Mouse (Mus musculus) 416B (cell line): Measurements from ENCODE around the gene D3Ertd254e.
"Not testable (repeated sequence)": the region's sequence is repeated elsewhere in the genome, so short reads cannot be mapped to it uniquely, and the experiment has no call there.

Source experiments
- DNase-seq: peaks from one replicate; pipeline ENCODE4 v3.0.0; 2011; ENCODE audit warnings: low read depth

D3Ertd254e gene

DNA sequence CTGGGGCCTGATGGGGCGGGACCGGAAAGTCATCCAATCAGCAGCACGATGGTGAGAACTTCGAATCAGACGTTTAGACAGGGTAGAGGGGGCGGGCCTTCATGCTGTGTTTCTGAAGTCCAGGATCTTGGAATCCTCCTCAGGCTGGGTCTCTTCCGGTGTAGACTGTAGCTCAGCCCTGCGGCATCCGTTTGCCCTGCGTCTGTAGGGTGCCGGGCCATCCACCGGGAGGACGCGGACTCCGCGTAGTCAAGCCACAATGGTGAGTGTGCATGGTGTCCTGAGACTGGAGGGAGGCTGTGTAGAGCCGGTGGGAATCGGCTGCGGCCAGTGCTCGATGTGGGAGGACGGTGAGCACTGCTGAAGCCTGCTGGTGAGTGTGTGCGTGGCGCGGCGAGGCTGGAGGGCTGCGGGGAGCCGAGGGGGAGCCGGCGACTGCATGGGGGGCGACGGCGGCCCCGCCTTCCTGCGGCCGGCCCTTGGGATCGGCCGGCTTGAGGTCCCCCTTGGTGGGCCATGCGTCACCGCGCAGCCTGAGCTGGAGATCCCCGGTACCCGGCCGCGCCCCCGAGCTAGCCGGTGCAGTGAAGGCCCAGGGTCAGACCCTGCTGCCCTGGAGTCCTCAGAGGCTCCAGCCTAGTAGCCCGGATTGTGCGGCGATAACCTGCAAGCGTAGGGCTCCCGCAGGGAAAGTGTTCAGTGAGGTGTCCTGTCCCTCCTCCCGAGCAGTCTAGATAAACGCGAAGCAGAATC is at the start of gene D3Ertd254e:
Gene D3Ertd254e, plus strand, starts transcription at position 84 of the 753 bp plus-strand sequence.
- DNase-seq = peak; percentile 95

DNA sequence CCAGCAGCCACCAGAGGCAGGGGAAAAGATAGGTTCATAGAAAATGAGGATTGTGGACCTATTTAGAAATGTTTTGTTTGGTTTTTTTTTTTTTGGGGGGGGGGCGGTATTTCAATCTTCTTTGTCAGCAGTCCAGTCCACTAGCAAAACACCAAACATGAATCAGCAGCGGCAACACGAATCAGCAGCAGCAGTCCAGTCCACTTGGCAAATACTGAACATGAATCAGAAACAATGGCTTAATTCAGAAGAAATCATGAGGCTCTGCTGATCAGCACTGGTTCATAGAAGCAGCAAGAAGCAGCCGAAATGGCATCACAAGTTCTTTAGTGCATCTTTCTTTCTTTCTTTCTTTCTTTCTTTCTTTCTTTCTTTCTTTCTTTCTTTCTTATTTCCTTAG is 34.7 kb upstream of the D3Ertd254e start:
- DNase-seq = no peak

DNA sequence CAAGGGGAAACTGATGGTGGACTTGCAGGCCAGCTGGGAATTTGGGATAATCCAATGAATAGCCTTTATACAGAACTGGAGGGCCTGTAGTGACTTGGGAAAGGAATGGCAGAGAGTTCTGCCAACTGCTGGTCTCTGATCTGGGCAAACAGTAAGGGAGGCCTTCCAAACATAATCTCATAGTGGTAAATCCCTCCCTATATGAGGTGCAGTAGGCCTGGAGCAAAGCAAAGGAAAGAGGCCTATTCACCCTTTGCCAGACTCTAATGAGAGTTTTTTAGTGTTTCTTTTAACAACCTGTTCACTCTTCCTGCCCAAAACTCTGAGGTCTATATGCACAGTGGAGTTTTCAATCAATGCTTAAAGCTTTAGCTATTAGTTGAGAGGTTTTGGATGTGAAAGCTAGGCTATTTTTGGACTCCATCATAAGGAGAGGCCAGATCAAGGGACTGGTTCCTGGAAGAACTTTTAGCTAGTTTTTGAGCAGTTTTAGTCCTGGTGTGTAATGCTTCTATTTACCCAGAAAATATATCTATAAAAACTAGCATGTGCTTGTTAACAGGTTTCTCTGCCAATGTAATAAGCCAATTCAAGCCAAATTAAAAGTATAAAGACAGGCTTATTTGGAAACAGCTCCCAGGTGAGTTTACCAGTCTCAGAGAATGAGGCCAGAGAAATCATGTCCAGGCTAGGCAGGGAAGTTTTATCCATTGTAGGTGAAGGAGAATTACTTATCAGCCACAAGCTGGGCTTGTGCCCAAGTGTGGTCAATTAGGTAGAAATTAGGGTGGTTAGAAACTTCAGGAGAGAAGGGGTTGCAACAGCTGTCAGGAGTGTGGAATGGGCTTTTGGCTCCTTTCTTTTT is 30.9 kb upstream of the D3Ertd254e start:
- DNase-seq = no peak

DNA sequence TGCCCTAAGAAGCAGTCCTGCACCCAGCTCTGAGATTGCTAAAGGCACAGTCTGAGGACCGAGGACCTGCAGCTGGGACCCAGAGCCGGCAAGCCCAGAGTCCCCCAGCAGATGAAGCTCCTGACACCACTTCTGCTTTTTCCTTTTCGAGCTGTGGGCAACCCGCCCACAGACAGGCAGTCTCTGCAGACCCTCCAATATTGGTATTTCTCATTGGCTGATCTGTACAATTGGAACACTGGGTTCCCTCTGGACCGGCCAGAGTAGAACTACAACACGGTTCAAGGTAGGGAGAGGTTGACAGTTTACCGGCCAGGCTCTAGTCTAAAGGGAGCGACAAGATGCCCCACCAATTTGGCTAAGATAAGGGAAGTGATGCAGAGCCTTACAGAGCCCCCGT is 24.6 kb upstream of the D3Ertd254e start:
- DNase-seq = not testable (repeated sequence)

DNA sequence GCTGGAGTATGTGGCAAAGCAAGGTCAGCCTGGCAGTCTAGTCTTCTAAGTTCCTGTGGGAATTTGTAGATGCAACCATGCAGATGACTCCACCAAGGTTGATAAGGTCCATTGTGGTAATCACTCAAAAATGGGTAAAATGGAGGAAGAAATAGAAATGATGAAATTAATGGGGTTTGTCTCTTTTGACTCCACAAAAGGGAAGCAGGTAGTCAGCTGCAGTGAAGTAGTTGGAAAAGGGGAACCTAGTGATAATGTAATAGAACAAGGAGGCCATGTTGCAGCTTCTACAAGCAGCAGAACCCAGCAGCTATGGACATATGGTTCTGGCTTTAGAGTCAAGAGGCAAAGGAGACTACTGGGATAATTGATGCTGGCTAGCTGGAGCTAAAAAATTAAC is 14.7 kb upstream of the D3Ertd254e start:
- DNase-seq = peak; percentile 18

DNA sequence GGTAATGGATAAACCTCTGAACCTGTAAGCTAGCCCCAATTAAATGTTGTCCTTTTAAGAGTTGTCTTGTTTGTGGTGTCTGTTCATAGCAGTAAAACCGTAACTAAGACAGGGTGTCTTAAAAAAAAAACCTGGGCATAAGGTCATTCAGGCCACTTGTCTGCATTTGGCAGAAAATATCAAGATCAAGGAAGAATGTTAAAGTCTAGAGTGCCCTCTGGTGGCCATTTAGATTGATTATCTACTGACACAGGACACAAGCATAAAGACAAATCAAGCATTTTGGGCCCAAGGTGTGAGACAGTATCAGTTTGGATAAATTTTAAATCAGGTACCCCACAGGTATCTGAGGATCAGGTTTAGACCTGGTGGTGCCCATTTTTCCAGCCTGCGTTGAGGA is 13.3 kb upstream of the D3Ertd254e start:
- peak; percentile 86 for DNase-seq

DNA sequence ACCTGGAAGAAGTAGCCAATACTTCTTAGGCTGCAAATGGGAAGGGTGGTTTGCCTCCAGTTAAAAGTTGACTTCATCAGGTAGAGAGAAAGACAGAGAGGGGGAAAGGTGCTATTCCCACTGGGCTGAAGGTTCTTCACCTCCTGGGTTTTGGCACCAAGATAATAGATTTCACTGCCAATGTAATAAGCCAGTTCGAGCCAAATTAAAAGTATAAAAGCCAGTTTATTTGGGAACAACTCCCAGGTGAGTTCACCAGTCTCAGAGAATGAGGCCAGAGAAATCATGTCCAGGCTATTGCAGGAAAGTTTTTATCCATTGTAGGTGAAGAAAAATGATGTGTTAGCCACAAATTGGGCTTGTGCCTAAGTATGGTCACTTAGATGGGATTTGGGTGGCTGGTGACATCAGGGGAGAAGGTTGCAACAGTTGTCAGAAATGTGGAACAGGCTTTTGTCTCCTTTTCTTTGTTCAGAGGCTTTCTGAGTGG is 12.6 kb upstream of the D3Ertd254e start:
- DNase-seq = no peak

DNA sequence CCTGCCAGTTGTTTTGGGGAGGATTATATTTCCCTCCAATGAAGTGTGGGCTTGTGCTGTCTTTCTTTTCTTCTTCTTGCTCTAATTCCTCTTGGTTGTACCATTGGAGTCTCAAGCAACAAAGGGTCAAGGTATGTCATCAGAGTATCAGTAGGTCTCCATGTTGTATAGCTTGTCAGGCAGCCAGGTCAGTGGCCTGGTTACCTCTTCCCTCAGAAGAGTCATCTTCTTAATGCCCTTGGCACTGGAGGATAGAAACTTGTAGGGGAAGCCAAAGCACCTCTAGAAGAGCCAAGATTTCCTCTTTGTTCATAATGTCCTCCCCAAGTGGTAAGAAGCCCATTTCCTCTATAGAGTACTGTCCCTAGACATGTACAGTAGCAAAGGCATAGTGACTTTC is 11.8 kb upstream of the D3Ertd254e start:
- DNase-seq = no peak

DNA sequence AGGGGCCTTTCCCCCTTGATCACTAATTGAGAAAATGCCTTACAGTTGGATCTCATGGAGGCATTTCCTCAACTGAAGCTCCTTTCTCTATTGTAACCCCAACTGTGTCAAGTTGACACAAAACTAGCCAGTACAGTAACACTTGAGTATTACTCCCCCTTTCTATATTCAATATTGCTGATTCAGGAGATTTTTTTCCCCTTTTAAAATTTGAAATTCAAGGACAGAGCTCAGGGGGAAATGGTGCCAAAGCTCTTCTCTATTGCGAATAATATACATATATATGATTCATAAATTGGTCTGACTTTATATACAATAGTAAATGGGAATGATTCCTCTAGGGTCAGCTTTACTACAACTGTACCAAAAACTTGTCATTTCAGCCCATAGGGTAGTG is 282 bp upstream of the D3Ertd254e start:
- no peak for DNase-seq

DNA sequence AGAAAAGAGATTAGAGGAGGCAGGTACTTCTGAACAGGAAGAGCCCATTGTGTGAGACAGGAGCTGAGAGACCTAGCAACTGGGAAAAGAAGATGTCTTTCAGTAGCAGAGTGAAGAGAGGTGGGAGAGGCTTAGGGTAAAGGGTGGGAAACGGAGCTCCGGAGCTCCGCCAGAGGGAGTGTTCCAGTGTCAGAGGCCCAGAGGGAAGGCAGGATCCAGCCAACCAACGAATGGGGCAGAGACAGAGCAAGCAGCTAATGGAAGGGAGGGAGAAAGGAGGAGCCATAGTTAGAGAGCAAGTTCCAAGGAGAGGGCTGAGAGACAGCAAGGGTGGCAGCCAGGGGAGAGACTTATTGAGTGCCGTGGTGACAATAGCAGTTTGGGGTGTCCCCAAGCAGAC is 4.5 kb downstream of the D3Ertd254e start:
- no peak for DNase-seq

DNA sequence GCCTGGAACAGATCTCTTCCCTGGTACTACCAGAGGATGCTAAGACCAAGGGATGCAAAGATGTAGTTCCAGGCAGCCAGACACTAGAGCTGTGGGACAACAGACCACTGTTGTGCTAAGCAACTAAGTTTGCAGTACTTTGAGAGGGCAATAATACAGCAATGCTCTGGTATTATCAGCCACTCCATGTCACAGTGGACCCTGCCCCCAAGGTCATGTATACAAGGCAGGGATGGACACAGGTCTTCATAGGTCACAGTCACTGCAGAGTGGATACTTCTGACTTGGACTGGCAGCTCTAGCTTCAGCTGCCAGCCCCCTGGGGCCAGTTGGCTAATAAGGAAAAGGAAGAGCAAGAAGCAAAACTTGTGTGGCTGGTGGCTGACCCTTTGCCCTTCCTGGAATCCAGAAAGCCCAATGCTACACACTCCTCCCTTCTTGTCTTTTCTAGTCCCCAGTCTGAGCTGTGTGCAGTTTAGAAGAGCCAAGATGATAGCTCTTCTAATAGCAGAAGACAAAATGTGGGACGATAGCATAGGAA is 19.9 kb downstream of the D3Ertd254e start:
- no peak for DNase-seq

DNA sequence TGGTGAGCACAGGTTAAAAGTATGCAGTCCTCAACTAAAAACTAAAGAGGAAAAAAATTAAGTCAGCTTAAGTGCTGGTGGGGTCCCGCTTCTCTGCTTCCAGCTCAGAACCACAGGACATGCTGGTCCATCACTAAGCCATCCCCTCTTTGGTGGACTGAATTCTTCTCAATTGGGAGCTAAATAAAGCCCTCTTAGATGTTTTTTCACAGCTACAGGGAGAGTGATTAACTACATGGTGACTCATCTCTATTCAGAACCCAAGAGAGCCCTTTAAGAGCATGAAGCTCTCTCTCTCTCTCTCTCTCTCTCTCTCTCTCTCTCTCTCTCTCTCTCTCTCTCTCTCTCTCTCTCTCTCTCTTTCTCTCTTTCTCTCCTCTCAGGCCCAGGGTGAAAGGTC is 20.5 kb downstream of the D3Ertd254e start:
- peak; percentile 20 for DNase-seq

DNA sequence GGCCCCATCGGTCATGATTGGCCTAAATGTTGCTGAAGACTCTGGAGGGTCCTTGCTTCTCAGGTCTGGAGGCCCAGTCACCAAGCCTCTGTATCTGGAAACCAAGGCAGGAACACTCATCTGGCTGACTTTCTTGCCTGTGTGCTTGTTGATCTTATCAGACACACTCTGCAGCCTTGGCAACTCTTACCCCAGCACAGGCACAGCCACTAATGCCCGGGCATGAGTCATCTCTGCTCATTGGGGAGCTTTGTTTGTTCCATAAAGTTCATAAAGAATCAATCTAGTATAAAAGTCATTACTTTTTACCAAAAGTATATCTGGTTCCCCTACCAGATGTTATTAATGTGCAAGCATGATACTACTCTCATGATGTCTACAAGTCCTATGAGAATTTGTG is 22.9 kb downstream of the D3Ertd254e start:
- DNase-seq = peak; percentile 74

DNA sequence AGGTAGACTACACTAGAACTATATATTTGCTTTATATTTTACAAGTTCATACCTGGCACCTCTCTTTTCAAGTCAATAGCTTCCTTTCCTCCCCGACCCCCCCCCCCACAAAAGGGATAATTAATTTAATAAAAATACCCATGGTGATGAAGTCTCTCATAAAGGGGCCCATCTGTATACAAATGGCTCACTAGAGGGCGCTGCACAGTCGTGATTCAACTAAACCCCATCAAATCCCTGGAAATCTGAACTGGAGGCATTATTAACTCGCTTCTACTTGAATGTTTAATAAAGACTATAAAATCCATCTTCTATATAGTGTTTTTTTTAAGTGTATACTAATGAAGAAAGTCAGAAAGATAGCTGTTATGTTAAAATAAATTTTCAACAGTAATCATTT is 30.7 kb downstream of the D3Ertd254e start:
- peak; percentile 57 for DNase-seq

DNA sequence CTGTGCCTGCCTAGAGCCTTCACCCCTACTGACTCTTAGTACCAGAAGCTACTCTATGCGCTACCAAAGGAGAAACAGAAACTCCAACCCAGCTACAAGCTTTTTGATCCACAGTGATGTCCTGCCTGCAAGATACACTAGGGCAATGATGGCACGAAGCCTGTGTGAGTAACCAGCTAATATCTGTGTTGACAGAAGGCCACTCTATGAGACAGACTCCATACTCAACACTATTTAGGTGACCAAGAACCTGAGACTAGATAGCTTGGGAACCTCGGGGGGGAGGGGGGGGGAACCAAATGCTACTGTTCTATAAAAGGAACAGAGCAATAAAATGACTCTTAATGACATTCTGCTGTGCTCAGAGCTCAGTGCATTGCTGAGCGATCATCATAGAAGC is 35.7 kb downstream of the D3Ertd254e start:
- DNase-seq = no peak

DNA sequence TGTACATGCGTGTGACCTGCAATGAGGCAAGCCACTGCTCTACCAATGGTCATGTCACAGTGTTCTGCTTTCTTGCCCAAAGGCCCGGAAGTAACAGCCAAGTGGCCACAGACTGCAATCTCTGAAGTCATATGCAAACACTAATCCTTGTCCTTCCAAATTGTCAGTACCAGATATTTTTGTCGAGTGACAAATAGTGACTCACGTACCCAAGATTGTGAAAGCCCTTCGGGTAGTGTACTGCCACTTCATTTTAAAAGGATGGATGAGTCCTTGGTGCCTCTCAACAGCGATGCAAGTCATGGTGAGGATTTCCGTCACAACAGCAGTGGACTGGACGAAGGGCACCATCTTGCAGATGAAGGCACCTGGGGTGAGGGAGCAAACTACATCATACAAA is 38.4 kb downstream of the D3Ertd254e start:
- peak; percentile 90 for DNase-seq

DNA sequence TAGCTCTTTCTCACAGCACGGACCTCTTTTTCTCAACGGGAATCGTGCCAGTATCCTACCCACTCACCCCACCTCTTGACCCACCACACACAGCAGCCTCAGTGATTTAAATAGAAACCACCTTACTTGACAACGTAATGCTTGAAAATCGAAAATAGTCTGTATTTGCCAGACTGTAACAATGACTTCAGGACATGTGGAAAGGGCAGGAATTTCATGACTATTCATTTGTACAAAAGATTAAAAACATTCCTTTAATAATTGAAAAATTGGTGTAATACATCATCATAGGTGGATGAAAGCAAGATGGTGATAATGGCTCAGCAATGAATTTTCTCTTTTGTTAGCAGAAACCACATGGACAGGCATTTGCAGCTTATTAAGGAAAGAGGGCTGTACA is 50.3 kb downstream of the D3Ertd254e start:
- DNase-seq = no peak

DNA sequence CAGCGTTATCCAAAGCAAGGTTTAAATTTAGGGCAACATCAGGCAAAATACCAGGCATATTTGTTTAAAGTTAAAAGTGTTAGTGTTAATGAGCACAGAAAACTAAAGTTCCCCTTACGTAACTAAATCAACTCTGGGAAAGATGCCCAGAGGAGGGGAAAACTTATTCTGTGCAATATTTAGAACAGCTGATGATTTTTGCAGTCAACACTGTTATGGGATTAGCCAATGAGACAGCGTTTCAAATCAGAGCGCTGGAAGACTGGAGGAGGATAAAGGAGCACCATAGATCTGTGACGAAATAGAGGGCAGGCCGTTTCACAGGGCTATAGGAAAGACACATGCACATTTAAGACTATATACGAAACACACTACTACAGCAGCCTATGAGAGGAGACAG is 52.1 kb downstream of the D3Ertd254e start:
- no peak for DNase-seq

DNA sequence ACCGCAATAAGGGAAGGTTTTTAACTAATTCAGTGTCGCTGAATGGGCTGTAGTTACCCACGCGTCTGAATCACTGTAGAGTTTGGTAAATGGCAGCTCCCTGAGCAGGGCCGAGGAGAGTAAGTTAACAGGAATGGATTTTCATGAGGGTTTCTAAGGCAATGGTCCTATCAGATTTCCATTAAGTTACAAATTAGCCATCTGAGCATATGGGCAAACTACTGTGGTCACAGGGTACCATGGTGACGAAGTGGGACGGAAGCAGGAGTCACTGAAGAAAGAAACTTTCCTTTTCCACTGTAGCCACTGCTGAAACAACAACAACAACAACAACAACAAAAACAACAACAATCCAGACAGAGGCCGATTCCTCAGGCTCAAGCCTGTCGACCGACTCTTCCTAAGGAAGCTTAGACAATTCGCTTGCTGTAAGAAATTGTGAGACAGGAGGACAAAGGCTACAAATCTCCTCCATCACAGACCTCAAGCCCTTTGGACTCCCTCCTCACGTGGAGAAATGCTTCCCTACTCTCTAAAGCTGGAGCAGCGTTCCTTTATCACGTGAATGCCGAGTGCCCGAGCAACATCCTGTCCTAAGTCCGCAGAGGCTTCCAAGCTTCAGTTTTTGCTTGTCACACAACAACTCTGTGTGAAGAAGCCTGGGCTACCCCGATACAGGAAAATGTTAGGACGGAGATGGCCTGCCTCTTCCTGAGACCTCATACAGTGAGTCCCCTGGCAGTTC is 56.9 kb downstream of the D3Ertd254e start:
- no peak for DNase-seq

DNA sequence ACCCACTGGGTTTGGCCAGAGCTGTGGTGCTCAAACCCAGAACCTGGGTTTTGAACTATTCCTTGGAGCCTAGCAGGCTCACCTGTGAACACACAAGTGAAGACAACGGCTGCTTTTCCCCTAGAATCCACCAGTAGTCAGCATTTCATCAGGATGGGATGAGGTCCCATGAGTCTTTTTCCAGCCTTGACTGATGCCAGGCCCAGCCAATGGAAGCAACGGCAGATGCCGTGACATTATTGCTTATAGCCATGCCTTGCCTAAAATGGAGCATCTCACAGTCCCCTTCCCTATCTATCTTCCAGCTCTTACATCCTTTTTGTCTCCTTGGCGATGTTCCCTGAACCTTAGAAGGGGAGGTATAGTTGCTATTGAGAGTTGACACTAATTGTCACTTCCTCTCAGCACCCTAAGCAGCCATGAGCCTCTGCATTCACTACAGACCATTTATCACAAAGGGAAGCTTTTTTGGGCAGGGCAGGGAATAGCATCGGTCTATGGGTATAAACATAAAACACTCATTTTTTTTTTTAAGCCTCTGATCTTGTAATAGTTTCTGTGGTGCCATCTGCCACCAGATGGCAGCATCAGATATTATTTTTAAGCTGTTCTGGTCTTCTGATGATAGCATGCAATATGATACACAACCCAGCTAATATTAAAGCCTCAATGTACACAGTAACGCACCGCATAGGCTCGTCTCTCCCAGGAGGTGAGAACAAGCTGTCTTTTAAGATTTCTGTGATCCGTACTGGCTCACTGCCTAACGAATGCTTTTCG is 59.1 kb downstream of the D3Ertd254e start:
- DNase-seq = peak; percentile 77

DNA sequence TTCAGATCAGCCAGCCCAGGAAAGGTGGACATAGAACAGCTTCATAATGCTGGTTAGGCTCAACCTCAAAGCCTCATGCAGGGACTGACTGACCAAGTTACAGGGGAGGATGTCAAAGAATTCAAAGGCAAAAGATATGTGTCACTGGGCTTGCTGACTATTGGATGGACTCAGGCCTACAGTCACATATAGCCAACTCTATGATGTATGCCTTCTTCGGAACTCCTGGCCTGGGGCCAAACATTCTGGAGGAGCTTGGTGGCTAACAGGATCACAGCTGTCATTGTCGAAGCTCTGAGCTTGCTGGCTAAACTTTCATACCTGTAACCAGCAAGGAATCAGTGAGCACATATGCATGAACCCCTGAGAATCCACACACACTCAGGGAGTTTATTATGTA is 60.1 kb downstream of the D3Ertd254e start:
- DNase-seq = no peak
